Mouse (Mus musculus): ENCODE measurements at regions not wholly inside any gene's neighbourhood (a gene's known extent, or its start where the extent isn't known, plus 50 kb on each side); places are given as distances from the start of the nearest gene placed in this dataset.

DNA sequence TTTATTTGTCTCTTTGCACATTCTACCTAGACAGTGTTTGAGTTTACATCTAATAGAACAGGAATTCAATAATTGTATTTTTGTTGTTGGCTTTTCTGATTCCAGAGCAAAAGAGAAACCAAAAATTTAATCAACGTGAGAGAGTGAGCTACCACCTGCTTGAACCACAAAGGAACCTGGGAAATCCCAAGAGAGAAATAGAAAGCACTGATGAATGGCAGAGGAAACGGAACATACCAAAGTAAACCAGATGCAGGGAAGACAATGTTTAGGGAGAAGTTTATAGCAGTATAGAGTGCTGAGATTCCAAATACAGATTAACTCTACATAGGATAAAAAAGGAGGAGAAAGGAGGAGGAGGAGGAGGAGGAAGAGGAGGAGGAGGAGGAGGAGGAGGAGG, 648.0 kb upstream of the Adgrl2 start:
- ATAC-seq (ENCODE audit: poor library complexity, severe bottlenecking): no peak

DNA sequence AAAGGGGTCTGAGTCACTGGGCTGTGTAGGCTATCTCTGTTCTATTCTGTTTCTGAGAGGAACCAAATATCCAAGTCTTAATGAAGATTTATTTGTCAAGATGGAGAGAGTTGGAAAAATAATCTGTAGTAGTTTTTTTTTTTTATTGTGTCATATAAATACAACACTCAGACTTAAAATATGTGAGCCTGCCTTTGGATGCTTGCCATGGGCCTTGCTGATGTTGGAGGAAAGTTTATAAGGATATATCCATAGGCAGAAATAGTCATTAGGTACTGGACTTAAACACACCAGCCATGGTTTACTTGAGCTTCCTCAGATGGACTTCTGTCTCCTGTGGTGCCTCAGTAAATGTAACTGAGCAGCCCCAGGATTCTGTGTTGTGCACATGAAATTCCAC, 635.8 kb upstream of the Adgrl2 start:
- ATAC-seq (ENCODE audit: poor library complexity, severe bottlenecking): no peak

DNA sequence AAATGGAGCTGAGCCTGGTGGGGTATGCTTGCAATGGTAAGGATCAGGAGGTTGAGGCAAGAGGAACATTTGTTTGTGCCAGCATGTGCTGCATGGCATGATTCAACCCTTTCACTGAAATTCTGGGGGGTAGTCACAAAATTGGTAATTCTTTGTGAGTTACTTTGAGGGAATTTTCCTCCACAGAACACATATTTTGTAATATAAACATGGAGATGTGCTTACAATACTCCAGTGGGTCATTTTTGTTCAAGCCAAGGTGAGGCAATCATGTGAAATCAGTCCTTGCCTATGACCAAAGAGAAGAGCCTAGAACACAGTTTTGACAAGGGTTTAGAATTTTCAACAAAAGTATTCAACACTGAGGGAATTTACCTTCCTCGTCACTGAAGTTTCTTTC, 635.1 kb upstream of the Adgrl2 start:
- ATAC-seq (ENCODE audit: poor library complexity, severe bottlenecking): no peak

DNA sequence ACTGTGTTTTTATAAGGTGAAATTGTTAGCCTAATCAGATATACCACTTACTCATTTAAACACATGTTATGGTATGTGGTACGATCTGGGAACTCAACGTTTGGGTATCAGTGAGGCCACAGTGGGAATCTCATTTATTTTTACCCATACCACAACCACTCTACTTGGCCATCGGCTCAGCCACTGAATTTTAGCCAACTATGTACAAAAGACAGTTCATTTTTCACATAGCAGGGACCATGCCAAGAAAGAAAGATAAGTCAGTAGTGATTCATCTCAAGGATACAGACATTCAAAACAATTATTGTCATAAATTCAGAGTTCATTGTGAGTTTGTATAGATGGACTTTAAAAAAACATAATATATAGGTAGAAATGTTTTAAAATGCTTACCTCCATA, 634.7 kb upstream of the Adgrl2 start:
- no peak for ATAC-seq (ENCODE audit: poor library complexity, severe bottlenecking)

DNA sequence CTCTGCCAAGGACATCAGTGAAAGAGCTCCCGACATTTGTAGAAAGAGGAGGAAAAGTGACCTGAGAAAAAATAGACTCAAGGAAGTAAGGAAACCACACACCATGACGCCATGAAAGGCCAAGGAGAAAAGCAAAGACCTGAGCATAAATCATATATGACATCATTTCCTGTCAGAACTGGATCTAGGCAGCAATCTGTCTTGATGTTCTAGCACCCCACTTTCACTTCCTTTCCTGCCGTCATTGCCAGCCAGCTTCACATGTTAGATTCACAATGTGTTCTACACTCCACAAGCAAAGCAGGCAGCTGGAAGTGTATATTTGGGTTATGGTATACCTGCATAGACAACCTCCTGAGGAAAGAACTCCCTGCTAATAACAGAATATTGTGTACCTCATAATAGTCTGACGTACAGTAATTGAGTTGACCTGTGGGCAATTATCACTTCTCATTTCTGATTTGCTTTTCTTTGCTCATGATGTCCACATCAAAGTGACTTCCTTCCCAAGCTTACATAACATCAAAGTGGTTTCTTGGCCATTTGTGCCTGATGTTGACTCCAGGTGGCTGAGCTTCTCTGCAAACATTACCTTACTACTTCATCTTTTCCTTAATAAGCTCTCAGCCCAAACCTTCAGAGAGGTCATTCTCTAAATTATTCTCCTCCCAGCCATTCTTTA, 633.6 kb upstream of the Adgrl2 start:
- peak; percentile 89 for ATAC-seq (ENCODE audit: poor library complexity, severe bottlenecking)

DNA sequence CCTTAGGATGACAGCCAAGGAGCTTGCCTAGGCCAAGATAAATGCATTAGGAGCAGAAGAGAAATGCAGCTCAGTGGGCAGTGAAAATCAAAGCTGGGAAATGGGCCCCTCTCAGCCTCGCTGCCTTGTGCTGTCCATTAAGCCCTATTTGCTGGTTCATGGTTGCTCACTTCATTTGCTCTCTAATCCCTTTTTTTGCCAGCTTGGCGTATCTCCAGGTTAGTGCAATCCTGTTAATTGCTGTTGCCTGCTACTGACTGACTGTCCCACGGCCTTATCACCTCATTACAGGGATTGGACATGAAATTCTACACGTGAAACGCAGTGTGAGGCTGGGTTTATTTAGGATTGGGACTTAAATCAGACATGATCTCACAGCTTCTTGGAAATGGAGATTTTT, 613.5 kb upstream of the Adgrl2 start:
- no peak for ATAC-seq (ENCODE audit: poor library complexity, severe bottlenecking)

DNA sequence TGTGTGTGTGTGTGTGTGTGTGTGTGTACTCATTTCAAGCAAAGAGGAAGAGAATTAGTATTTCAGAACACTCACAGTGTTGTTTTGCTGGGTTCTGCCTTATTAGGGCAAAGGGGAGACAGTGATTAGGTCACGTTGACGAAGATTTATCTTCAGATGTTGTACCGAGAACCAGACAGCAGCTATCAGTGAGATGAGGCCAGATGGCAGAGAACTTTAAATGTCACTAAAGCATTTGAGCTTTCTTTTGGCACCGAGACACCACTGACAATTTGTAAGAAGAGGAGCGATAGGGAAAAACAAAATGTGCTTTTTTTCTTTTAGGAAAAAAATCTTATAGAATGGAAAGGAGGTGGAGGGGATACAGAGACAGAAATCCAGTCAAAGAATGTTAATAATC, 610.9 kb upstream of the Adgrl2 start:
- ATAC-seq (ENCODE audit: poor library complexity, severe bottlenecking): no peak

DNA sequence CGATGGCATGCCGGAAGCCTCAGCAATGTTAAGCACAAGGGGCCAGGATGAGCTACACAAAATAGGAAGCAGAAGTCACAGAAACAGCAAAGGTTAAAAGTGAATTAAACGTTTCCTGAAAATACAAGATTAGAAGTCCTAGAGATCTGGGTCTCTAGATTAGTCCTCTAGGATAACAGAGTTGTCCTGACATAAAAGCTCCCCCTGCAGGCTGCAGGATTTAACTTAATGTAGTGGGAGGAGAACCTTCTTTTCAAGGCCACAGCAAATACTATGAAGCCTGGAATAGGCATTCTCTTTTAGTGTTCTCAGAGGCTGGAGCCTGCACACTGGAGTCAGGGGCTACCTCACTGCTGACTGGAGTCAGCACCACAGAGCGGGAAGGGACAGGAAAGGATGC, 604.1 kb upstream of the Adgrl2 start:
- ATAC-seq (ENCODE audit: poor library complexity, severe bottlenecking): no peak

DNA sequence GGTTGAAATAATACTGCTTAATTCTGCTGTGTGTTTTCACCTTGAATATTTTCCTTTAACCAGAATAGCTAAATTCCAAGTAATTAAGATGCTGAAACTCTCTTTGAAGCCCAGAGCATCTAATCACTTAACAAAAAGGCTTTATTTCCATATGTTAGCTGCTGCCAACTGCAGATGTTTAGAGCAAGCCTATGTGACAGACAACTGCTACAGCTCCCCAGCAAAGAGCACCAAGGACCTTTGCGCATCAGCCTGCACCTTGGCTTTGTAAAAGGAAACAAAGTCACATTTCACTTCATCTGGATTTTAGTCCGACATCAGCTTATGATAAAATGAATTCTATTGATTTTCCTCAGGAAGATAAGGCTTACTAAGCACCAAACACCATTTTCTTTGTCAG, 595.4 kb upstream of the Adgrl2 start:
- ATAC-seq (ENCODE audit: poor library complexity, severe bottlenecking): no peak

DNA sequence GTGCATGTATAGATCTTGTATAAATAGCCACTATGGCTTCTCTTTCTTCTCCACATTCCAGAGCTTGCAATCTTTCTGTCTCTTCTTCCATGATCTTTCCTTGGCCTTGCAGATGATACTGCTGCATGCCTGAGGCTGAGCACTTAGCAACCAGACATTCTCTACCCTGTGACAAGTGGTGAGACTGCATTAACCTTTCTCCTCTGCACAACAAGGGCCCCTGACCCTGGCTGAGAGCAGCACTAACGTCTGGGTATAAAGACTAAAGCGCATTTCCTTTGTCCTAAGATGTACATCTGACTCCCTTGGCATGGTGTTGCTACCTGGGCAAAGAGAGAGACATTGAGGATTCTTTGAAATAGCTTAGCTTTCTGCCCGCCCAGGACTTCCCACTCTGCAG, 590.8 kb upstream of the Adgrl2 start:
- no peak for ATAC-seq (ENCODE audit: poor library complexity, severe bottlenecking)

DNA sequence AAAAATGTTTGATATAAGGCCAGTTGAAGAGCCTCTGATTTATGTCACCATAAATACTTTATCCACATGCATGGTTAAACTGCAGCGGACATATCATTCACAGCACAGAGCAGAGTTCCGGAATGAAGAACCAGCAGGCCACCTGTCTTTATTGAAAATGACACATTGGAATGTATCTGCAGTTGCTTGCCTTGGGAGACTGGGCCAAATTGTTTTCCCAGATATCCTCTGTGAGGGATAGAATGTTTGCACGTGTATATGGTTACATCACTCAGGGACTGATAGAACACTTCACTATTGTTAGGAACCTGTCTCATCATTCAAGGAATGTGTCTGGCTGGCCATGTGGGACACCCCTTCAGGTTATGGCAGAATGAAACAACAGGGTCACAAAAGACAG, 585.3 kb upstream of the Adgrl2 start:
- ATAC-seq (ENCODE audit: poor library complexity, severe bottlenecking): no peak

DNA sequence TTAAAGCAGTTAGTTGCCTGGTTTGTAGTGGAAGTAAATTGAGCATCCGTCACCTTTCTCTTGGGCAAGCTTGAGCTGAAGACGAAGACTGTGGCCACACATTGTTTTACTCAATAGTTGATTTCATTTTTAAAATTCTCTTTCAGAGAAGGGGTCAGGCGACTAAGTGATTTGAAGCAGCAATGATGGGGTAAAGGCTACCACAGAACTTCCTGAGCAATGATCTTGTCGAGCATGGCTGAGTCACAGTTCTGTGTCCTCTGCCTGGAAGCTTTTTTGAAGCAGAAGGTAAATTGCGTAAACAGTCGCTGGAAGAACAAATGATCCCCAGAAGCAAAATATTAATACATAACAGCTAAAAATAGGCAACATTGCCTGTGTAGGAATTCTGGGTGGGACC, 576.5 kb upstream of the Adgrl2 start:
- peak; percentile 58 for ATAC-seq (ENCODE audit: poor library complexity, severe bottlenecking)

DNA sequence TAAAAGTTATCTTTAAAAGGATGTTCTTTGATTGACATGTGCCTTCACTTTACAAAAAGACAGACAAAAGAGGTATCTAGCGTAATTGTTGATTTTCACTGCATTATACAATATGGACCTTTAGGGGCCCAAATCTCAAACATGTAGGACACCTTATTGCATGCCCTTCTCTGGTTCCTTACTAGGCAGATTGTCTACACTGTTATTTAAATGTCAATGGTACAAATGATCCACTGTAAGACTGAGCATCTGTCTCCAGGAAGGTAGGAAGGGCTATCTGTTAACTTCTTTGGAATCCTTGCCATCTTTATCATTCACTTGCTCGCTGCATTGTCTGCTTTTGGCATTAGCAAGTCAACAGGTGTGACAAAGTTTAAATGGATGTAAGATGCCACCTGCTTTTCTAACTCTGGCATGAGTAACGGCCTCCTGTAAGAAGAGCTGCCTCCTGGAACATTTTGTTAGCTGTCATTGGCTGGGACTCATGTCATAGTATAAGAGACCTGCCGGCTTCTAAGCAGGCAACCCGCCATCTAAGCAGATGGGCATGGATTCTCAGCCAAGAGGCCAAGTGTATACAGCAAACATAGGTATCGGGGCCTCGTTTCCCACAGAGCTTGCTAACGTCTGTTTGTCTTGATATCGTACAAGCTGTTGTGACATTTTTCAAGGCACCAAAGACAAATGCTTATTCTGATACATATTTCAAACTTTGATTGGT, 560.0 kb upstream of the Adgrl2 start:
- no peak for ATAC-seq (ENCODE audit: poor library complexity, severe bottlenecking)

DNA sequence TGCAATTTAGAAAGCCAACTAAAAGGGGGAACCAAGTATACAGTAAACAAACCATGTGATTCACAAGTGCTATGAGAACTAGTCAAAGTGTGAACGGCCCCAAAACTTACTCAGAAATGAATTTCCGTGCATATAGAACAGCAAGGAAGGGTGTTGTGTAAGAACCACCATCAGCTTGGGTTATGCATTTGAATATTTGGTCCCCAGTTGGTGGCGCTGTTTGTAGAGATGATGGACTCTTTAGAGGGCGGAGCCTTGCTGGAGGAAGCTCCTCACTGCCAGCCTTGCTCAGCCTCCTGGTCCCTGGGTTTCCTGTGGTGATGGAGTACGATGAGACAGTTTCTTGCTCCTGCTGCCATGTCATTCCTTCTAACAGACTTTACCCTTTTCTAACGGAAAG, 556.7 kb upstream of the Adgrl2 start:
- peak; percentile 83 for ATAC-seq (ENCODE audit: poor library complexity, severe bottlenecking)

DNA sequence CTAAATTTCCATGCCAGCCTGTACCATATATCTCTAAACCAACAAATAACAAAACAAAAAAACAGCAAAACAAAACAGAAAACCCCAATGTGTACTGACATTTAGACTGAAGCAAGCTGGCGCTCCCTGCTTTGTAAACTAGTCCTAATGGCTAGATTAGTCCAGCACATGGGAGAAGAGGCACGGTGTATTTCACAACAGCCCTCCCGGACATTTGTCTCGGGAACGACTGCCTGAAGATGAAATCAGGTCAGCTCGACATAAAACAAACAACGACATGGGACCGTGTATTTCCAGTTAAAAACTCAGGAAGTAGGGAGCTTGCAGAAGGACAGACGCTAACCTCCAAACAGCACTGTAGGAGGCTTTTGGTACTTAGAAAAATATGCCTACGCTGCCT, 555.9 kb upstream of the Adgrl2 start:
- ATAC-seq (ENCODE audit: poor library complexity, severe bottlenecking): no peak

DNA sequence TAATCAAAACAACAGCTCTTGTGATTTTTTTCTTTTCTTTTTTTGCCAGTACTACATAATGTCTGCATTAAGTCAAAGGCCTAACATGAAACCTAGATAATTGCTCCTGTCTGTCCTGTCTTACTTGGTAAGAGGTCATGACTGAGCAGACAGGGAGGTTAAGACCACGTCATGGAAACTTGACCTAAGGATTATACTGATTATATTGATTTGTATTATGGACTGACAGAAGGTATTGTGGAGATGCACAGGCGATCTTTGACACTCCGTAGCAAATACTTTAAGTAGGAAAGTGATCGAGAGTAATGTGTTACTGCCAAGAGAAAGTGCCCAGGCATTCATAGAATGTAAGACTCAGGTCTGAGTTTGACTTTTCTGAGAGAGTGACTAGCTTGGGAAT, 543.8 kb upstream of the Adgrl2 start:
- ATAC-seq (ENCODE audit: poor library complexity, severe bottlenecking): no peak

DNA sequence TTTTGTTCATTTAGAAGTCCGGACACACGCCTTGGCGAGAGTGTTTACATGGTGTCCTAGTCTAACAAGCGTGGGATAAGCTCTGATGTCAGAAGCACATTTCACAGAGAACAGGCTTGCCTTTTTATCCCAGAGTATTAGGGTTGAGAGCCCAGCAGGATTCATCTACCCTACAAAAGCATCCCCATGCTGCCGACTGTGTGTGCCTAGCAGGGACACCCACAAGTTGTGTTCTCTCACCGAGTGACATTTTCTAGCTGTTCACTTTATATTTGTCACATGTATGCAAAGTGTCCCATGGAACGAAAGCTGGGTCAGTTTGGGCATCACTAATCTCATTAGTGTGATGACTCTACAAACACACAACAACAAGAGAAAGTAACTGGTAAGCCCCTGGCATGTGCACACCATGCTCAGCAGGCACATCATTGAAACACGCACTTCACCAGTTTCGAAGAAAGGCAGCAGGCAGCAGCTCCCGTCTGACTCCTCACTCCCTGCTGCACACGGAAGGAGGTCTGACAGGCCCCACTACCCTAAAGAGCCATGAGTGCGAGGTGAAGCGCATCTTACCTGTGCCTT, 539.8 kb upstream of the Adgrl2 start:
- no peak for ATAC-seq (ENCODE audit: poor library complexity, severe bottlenecking)

DNA sequence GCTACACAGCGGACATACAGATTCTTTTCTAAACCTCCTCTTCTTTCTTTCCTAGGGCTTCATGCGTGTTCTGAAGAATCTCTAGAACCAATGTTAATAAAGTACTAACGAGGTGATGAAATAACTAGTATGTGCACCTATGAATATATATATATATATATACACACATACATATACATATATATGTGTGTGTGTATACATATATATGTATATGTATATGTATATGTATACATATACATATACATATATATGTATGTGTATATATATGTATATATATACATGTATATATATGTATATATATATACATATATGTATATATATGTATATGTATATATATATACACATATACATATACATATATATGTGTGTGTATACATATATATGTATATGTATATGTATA, 536.2 kb upstream of the Adgrl2 start:
- ATAC-seq (ENCODE audit: poor library complexity, severe bottlenecking): no peak

DNA sequence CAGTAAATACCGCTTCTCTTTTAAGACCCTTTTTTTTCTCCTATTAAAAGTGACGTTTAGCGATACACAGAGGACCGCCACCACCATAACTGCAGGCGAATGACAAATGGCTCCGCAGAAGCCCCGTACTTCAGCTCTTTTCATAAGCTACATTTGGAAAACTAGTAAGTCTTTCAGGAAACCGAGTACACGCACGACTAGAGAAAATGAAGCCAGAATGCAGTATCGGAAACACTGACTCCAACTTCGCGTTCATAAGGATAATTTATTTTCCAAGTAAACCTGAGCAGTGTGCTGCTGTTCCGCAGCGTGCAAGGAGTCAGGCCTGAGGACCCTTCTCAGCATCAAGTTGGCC, 529.2 kb upstream of the Adgrl2 start:
- ATAC-seq (ENCODE audit: poor library complexity, severe bottlenecking): no peak

DNA sequence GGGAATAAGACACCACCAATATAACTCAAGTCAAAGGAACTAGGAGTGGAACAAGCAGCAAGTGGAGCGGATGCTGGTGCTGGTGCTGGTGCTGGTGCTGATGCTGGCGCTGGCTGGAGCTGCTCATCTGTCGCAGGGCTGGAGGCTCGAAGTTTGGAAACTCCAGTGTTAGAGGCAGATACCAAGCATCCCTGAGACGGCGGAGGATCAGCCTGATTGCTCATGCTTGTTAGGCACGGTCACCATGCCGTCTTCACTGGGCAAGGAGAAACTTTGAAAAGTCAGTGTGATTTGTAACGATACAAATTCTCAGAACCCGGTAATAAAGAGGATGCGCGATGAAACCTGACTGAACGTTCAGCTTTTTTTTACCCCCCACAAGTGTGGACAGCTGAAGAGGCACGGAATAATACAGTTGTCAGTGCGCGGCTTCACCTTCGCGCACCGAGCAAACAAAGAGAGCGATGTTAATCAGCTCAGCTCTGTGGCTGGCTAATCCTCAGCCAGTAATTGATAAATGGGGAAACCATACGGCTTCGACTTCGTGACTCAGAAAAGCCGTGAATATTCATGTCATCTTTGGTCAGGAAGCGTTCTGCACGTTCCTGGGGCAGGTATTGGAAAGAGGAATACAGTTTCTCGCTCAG, 528.7 kb upstream of the Adgrl2 start:
- ATAC-seq (ENCODE audit: poor library complexity, severe bottlenecking): peak; percentile 30; the same call in 1 of the 2 replicates

DNA sequence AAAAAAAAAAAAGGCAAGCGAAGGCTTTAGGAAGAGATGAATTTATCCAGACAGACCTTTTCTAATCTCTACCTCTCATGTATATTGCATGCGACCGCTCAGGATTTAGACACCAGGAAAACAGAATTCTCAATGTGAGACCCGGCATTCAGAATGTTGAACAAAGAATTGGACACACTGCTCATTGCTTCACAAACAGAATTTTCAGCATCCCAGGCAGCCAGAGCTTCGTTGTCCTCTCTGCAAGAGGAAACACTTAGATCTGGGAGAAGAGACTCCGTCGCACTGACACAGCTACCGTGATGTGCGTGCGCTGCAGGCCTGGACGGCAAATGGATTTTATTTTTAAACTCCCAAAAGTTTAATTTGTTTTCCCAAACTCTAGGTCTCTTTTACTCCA, 527.2 kb upstream of the Adgrl2 start:
- no peak for ATAC-seq (ENCODE audit: poor library complexity, severe bottlenecking)

DNA sequence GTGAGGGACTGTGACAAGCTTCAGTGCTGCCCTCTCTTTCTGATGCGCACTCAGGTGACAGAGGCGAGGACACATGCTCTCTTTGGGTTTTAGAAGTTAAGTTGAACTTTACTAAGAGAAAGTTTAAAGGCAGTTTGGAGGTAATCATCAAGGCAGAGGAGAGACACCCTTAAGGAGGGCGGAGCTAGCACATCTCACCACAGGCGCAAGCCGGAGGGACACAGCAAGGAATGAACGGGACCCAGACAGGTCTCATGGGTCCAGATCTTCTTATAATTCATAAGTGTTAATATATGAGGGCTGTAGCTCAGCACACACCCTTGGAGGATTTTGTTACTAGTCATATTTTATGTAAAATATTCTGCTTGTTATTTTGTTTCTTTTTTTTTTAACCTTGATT, 518.8 kb upstream of the Adgrl2 start:
- ATAC-seq (ENCODE audit: poor library complexity, severe bottlenecking): no peak

All from megakaryocyte, adult 5-6 weeks (primary cell).